Mouse (Mus musculus): Measurements from ENCODE around the gene Rrp9.

GRCm38 (mm10) chr9:106470991-106471750 lies 4.6 kb upstream of the Rrp9 start:
- no peak for TF ChIP-seq CTCF (IDR thresholded peaks at IDR 0.05; ENCODE audit: low read depth)
- no peak for TF ChIP-seq EP300 (optimal IDR thresholded peaks at IDR 0.05)

Measured in stomach, postnatal 0 days (tissue).